Mouse (Mus musculus) neural tube, embryonic 15.5 days (tissue): ENCODE measurements at regions not wholly inside any gene's neighbourhood (a gene's known extent, or its start where the extent isn't known, plus 50 kb on each side); places are given as distances from the start of the nearest gene placed in this dataset.

ENCODE experiments used
- ATAC-seq: fragments of 200-750 bp; cut with Nextera tagmentation; 2 replicates; pipeline ENCODE4 v1.8.0; 2017; ENCODE audit warnings: mild to moderate bottlenecking, moderate TSS enrichment, moderate library complexity; ENCODE audit not compliant: low FRiP score
- H3K27ac ChIP-seq: fragments of 300-500 bp; sonication (generic); replicated peaks from 2 replicates; pipeline ENCODE4 v1.5.1; 2015; ENCODE audit warnings: mild to moderate bottlenecking, inconsistent platforms
- H3K27me3 ChIP-seq: fragments of 300-500 bp; sonication (generic); replicated peaks from 2 replicates; pipeline ENCODE4 v1.6.1; 2015; ENCODE audit warnings: inconsistent platforms
- H3K36me3 ChIP-seq: fragments of 300-500 bp; sonication (generic); 2 replicates; pipeline ENCODE4 v1.6.1; 2015; ENCODE audit warnings: inconsistent platforms
- H3K4me1 ChIP-seq: fragments of 300-500 bp; sonication (generic); 2 replicates; pipeline ENCODE4 v1.6.1; 2015; ENCODE audit warnings: inconsistent platforms
- H3K4me2 ChIP-seq: fragments of 300-500 bp; sonication (generic); 2 replicates; pipeline ENCODE4 v1.6.1; 2015; ENCODE audit warnings: inconsistent platforms, mild to moderate bottlenecking, moderate library complexity
- H3K4me3 ChIP-seq: fragments of 300-500 bp; sonication (generic); replicated peaks from 2 replicates; pipeline ENCODE4 v1.5.1; 2015; ENCODE audit warnings: mild to moderate bottlenecking, inconsistent platforms
- H3K9ac ChIP-seq: fragments of 300-500 bp; sonication (generic); replicated peaks from 2 replicates; pipeline ENCODE4 v1.6.1; 2015; ENCODE audit warnings: mild to moderate bottlenecking, inconsistent platforms
- H3K9me3 ChIP-seq: fragments of 300-500 bp; sonication (generic); replicated peaks from 2 replicates; pipeline ENCODE4 v1.6.1; 2016; ENCODE audit warnings: inconsistent platforms
- WGBS: fragments of 180-500 bp; shearing (Covaris S2); methylation state at CpG from one replicate; pipeline ENCODE4 v1.1.7; 2015; ENCODE audit warnings: mixed read lengths; 5-methylcytosine and 5-hydroxymethylcytosine counted together

- Histone ChIP-seq H3K36me3 (no peaks in the 10 kb centered on the region), H3K9ac (no peak overlapping the region), H3K9me3 (no peaks in the 10 kb centered on the region), H3K4me2 (no peak overlapping the region), H3K27ac (no peak overlapping the region), H3K27me3 (no peaks in the 10 kb centered on the region), H3K4me3 (no peak overlapping the region), H3K4me1 (peaks cover 4% of the 10 kb centered on the region)
- WGBS = 22% methylated on average over 1 of the region's 1 CpGs
- ATAC-seq = no peak
Measured at GRCm38 (mm10) chr6:103201605-103202004, 308.8 kb upstream of the Chl1 start.

- no peak overlapping the region for H3K9ac ChIP-seq
- H3K27me3 ChIP-seq = no peaks in the 10 kb centered on the region
- no peaks in the 10 kb centered on the region for H3K9me3 ChIP-seq
- ATAC-seq = no peak
- no peaks in the 10 kb centered on the region for H3K36me3 ChIP-seq
- H3K4me3 ChIP-seq = no peak overlapping the region
- H3K27ac ChIP-seq = no peak overlapping the region
- no peak overlapping the region for H3K4me2 ChIP-seq
- H3K4me1 ChIP-seq = no peaks in the 10 kb centered on the region
Measured at GRCm38 (mm10) chr6:103209202-103209601, 301.2 kb upstream of the Chl1 start.

- Histone ChIP-seq H3K4me1 (no peaks in the 10 kb centered on the region), H3K27ac (no peak overlapping the region), H3K36me3 (no peaks in the 10 kb centered on the region), H3K27me3 (no peaks in the 10 kb centered on the region), H3K9me3 (no peaks in the 10 kb centered on the region), H3K4me3 (no peak overlapping the region), H3K4me2 (no peak overlapping the region), H3K9ac (no peak overlapping the region)
- WGBS = 45% methylated on average over 6 of the region's 6 CpGs
- ATAC-seq = no peak
Measured at GRCm38 (mm10) chr6:103213160-103213559, 297.2 kb upstream of the Chl1 start.

GRCm38 (mm10) chr6:103236896-103237295, 273.5 kb upstream of the Chl1 start:
- no peak overlapping the region for H3K4me2 ChIP-seq
- no peak for ATAC-seq
- H3K27me3 ChIP-seq = no peaks in the 10 kb centered on the region
- H3K27ac ChIP-seq = no peak overlapping the region
- H3K4me3 ChIP-seq = no peak overlapping the region
- no peaks in the 10 kb centered on the region for H3K9me3 ChIP-seq
- H3K36me3 ChIP-seq = no peaks in the 10 kb centered on the region
- H3K4me1 ChIP-seq = no peaks in the 10 kb centered on the region
- no peak overlapping the region for H3K9ac ChIP-seq

- no peak overlapping the region for H3K27ac ChIP-seq
- no peak overlapping the region for H3K4me3 ChIP-seq
- H3K4me2 ChIP-seq = no peak overlapping the region
- ATAC-seq = no peak
- no peaks in the 10 kb centered on the region for H3K9me3 ChIP-seq
- no peaks in the 10 kb centered on the region for H3K27me3 ChIP-seq
- H3K36me3 ChIP-seq = no peaks in the 10 kb centered on the region
- 86% methylated on average over 5 of the region's 5 CpGs for WGBS
- H3K9ac ChIP-seq = no peak overlapping the region
- no peaks in the 10 kb centered on the region for H3K4me1 ChIP-seq
Measured at GRCm38 (mm10) chr6:103268984-103269383, 241.4 kb upstream of the Chl1 start.

- H3K4me2 ChIP-seq = no peak overlapping the region
- no peak overlapping the region for H3K27ac ChIP-seq
- no peaks in the 10 kb centered on the region for H3K4me1 ChIP-seq
- WGBS = 95% methylated on average over 3 of the region's 3 CpGs
- no peaks in the 10 kb centered on the region for H3K27me3 ChIP-seq
- ATAC-seq = no peak
- H3K36me3 ChIP-seq = no peaks in the 10 kb centered on the region
- H3K4me3 ChIP-seq = no peak overlapping the region
- no peaks in the 10 kb centered on the region for H3K9me3 ChIP-seq
- H3K9ac ChIP-seq = no peak overlapping the region
Measured at GRCm38 (mm10) chr6:103272216-103272615, 238.2 kb upstream of the Chl1 start.

- Histone ChIP-seq H3K9me3 (no peaks in the 10 kb centered on the region), H3K9ac (no peak overlapping the region), H3K4me2 (no peak overlapping the region), H3K27me3 (no peaks in the 10 kb centered on the region), H3K4me3 (no peak overlapping the region), H3K27ac (no peak overlapping the region), H3K4me1 (no peaks in the 10 kb centered on the region), H3K36me3 (no peaks in the 10 kb centered on the region)
- WGBS = 64% methylated on average over 4 of the region's 4 CpGs
- no peak for ATAC-seq
Measured at GRCm38 (mm10) chr6:103275071-103275470, 235.3 kb upstream of the Chl1 start.

GRCm38 (mm10) chr6:103275476-103275875, 234.9 kb upstream of the Chl1 start:
- Histone ChIP-seq H3K9ac (no peak overlapping the region), H3K27ac (no peak overlapping the region), H3K4me1 (no peaks in the 10 kb centered on the region), H3K4me3 (no peak overlapping the region), H3K4me2 (no peak overlapping the region), H3K36me3 (no peaks in the 10 kb centered on the region), H3K9me3 (no peaks in the 10 kb centered on the region), H3K27me3 (no peaks in the 10 kb centered on the region)
- ATAC-seq = no peak
- WGBS = 24% methylated on average over 2 of the region's 2 CpGs

GRCm38 (mm10) chr6:103296015-103296414, 214.4 kb upstream of the Chl1 start:
- H3K4me1 ChIP-seq = no peaks in the 10 kb centered on the region
- H3K9me3 ChIP-seq = no peaks in the 10 kb centered on the region
- no peak overlapping the region for H3K9ac ChIP-seq
- ATAC-seq = no peak
- H3K27ac ChIP-seq = no peak overlapping the region
- no peaks in the 10 kb centered on the region for H3K27me3 ChIP-seq
- H3K4me3 ChIP-seq = no peak overlapping the region
- no peak overlapping the region for H3K4me2 ChIP-seq
- 89% methylated on average over 6 of the region's 6 CpGs for WGBS
- H3K36me3 ChIP-seq = no peaks in the 10 kb centered on the region

GRCm38 (mm10) chr6:103306420-103307249, 203.8 kb upstream of the Chl1 start:
- Histone ChIP-seq H3K27me3 (no peaks in the 10 kb centered on the region), H3K4me2 (no peak overlapping the region), H3K9ac (no peak overlapping the region), H3K27ac (peak overlapping the region; percentile 66), H3K4me1 (peaks cover 6% of the 10 kb centered on the region), H3K9me3 (no peaks in the 10 kb centered on the region), H3K36me3 (no peaks in the 10 kb centered on the region), H3K4me3 (no peak overlapping the region)
- ATAC-seq = peak; percentile 80
- WGBS = 32% methylated on average over 8 of the region's 8 CpGs

- peak; percentile 61; the same call in 1 of the 2 replicates for ATAC-seq
- whole genome bisulfite sequencing = 10% methylated on average over 3 of the region's 3 CpGs
Measured at GRCm38 (mm10) chr6:103307250-103307580, 203.2 kb upstream of the Chl1 start.

GRCm38 (mm10) chr6:103312149-103312548, 198.2 kb upstream of the Chl1 start:
- Histone ChIP-seq H3K27ac (peak overlapping the region; percentile 29), H3K4me2 (no peak overlapping the region), H3K9me3 (no peaks in the 10 kb centered on the region), H3K36me3 (no peaks in the 10 kb centered on the region), H3K4me1 (peaks cover 11% of the 10 kb centered on the region), H3K4me3 (no peak overlapping the region), H3K27me3 (no peaks in the 10 kb centered on the region), H3K9ac (no peak overlapping the region)
- peak; percentile 46; the same call in 1 of the 2 replicates for ATAC-seq
- 37% methylated on average over 6 of the region's 6 CpGs for WGBS

More at GRCm38 (mm10) chr6:103307250-103307580, 203.2 kb upstream of the Chl1 start:
- H3K9me3 ChIP-seq = no peaks in the 10 kb centered on the region
- H3K27ac ChIP-seq = peak overlapping the region; percentile 66
- peaks cover 10% of the 10 kb centered on the region for H3K4me1 ChIP-seq
- no peaks in the 10 kb centered on the region for H3K36me3 ChIP-seq
- no peak overlapping the region for H3K4me2 ChIP-seq
- H3K4me3 ChIP-seq = no peak overlapping the region
- H3K27me3 ChIP-seq = no peaks in the 10 kb centered on the region
- H3K9ac ChIP-seq = no peak overlapping the region
